Mouse (Mus musculus): ENCODE data around the gene Gm21083. TPM values are rescaled to one million over a fixed set of nuclear protein-coding genes. Genes with fewer than 3 reads are reported as not detected.
"Not testable (repeated sequence)": the region's sequence is repeated elsewhere in the genome, so short reads cannot be mapped to it uniquely, and the experiment has no call there.

Gene Gm21083
- 0.18 and 0.33 TPM in 2 replicates for polyA plus RNA-seq (2015; fragmentation: Nextera tagmentation; extraction: Ambion mirVana)

DNA sequence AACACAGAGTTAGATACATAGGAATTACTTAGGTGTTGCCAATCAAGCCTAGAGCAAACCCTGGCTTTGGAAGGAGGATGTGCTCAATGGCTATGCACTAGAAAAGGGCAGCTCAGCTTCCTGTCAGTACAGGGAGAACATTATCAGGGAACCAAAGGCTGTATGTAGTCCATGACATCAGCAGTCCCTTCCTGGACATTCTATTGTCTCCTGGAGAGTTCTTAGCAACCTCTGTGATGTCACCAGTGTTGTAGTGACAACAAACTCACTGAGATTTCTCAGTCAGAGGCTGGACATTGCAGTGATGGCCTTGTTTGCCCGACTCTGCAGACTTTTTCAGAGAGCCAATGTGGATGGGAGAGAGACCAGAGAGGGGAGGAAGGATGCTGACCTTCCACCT is at the start of gene Gm21083:
Gene Gm21083, plus strand, starts transcription at position 301 of the 400 bp plus-strand sequence.
- H3K4me3 ChIP-seq; H3K4me2 ChIP-seq (replicated peaks); H3K27me3 ChIP-seq; ATAC-seq (ENCODE audit: low FRiP score, low read depth); H3K27ac ChIP-seq; H3K9ac ChIP-seq; H3K4me1 ChIP-seq; H3K9me3 ChIP-seq; H3K36me3 ChIP-seq: not testable (repeated sequence)
- no CpG with 5 or more reads among the region's 1 CpGs for WGBS

DNA sequence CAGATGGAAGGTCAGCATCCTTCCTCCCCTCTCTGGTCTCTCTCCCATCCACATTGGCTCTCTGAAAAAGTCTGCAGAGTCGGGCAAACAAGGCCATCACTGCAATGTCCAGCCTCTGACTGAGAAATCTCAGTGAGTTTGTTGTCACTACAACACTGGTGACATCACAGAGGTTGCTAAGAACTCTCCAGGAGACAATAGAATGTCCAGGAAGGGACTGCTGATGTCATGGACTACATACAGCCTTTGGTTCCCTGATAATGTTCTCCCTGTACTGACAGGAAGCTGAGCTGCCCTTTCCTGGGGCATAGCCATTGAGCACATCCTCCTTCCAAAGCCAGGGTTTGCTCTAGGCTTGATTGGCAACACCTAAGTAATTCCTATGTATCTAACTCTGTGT is 48.0 kb upstream of the Gm21083 start, which contains the start of gene Gm21190:
Gene Gm21190, minus strand, starts transcription at position 101 of the 400 bp plus-strand sequence.
- H3K4me3 ChIP-seq; H3K9ac ChIP-seq; H3K36me3 ChIP-seq; H3K27ac ChIP-seq; H3K27me3 ChIP-seq; H3K4me1 ChIP-seq; H3K4me2 ChIP-seq (replicated peaks); ATAC-seq (ENCODE audit: low FRiP score, low read depth): not testable (repeated sequence)
- H3K9me3 ChIP-seq, result peaks cover 21% of the 10 kb centered on the region
- 38% methylated on average over 1 of the region's 1 CpGs for WGBS

- H3K4me2 ChIP-seq (replicated peaks); H3K27me3 ChIP-seq; H3K9ac ChIP-seq; ATAC-seq (ENCODE audit: low FRiP score, low read depth); H3K4me3 ChIP-seq; H3K4me1 ChIP-seq; H3K27ac ChIP-seq; H3K36me3 ChIP-seq: not testable (repeated sequence)
- WGBS, result 74% methylated on average over 6 of the region's 6 CpGs
- H3K9me3 ChIP-seq, result peaks cover 17% of the 10 kb centered on the region
These were observed 28.5 kb upstream of the Gm21083 start for GRCm38 (mm10) chr5:15548642-15549041.

DNA sequence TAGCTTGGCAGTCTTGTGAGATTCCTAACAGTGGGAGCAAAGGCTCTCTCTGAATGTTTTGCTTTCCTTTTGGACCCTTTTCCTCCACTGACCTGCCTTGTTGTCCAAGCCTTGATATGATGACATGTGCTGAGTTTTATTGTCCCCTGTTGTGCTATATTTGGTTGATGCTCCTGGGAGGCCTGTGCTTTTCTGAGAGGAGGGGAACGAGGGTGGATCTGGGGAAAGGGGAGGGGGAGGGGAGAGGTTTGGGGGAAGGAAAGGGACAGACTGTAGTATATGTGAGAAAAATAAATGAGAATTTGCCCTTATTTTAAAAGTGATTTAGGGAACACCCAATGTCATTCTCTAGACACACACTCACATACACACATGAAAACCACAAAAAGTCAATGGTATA is 28.0 kb upstream of the Gm21083 start:
- H3K4me3 ChIP-seq; ATAC-seq (ENCODE audit: low FRiP score, low read depth); H3K4me2 ChIP-seq (replicated peaks); H3K27me3 ChIP-seq; H3K9ac ChIP-seq; H3K27ac ChIP-seq; H3K4me1 ChIP-seq; H3K36me3 ChIP-seq: not testable (repeated sequence)
- peaks cover 16% of the 10 kb centered on the region for H3K9me3 ChIP-seq
- WGBS, result 35% methylated on average over 1 of the region's 1 CpGs

GRCm38 (mm10) chr5:15549606-15550005 is 27.5 kb upstream of the Gm21083 start:
- 13% methylated on average over 3 of the region's 3 CpGs for WGBS
- not testable (repeated sequence) for H3K4me2 ChIP-seq (replicated peaks); H3K27ac ChIP-seq; H3K4me1 ChIP-seq; H3K36me3 ChIP-seq; H3K9ac ChIP-seq; ATAC-seq (ENCODE audit: low FRiP score, low read depth); H3K4me3 ChIP-seq; H3K27me3 ChIP-seq
- H3K9me3 ChIP-seq, result peaks cover 16% of the 10 kb centered on the region

DNA sequence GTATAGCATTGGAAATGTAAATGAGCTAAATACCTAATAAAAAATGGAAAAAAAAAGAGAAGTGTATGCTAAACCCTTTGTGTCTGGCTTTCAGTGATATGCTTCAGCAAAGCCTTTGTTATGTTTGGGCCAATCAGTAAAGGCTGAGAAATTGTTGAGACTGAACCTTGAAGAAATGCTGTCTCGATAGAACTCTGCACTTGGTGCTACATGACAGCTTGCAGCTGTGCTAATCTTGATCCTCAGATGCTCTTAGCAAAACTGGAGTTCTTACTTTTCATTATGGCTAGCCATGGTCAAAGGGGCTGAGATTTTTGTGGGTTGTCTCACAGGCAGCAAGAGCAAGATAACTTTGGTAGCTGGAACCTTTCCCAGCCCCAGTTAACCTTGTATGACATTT is 18.5 kb upstream of the Gm21083 start:
- H3K9ac ChIP-seq; H3K4me1 ChIP-seq; H3K27me3 ChIP-seq; H3K27ac ChIP-seq; H3K36me3 ChIP-seq; ATAC-seq (ENCODE audit: low FRiP score, low read depth); H3K4me3 ChIP-seq; H3K4me2 ChIP-seq (replicated peaks): not testable (repeated sequence)
- H3K9me3 ChIP-seq, result peaks cover 21% of the 10 kb centered on the region
- WGBS, result 65% methylated on average over 1 of the region's 1 CpGs

DNA sequence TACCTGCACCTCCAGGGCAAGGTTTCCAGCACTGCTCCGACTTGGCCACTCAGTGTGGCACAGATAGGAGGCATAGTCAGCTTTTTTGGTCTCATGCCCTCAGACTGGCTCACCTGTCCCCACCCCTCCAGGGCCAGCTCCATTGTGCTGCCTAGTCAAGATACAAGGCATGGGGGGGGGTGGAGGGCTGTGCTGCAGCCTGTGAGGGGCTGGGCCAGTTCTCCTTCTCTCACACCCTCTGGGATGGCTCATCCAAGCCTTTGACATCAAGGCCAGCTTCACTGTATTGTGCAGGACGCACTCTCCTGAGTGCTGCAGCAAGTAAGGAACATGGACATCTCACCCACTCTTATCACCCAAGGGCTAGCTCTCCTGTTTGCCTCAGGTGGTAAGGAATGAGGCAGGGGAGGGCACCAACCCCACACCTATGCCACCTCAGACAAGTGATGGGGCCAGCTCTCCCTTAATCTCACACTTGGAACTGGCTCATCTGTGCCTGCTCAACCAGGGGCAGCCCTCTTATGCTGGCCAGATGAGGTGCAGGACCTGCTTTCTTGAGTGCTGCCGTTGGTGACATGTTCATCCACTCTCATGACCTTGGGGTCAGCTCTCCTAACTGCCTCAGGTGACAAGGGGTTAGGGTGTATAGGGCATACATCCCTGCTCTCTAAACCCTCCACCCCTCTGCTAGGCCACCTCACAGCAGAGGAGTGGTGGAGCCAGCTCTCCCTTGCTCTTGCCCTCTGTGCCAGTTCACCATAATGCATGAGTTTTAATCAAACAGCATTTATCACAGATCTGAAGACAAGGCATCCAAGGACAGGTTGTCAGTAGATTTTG is 15.5 kb upstream of the Gm21083 start:
- not testable (repeated sequence) for H3K27me3 ChIP-seq; H3K36me3 ChIP-seq; H3K4me3 ChIP-seq; H3K9ac ChIP-seq; H3K27ac ChIP-seq; H3K4me2 ChIP-seq (replicated peaks); H3K4me1 ChIP-seq
- peak; percentile 51 for ATAC-seq (ENCODE audit: low FRiP score, low read depth)
- WGBS, result 82% methylated on average over 3 of the region's 3 CpGs
- peaks cover 18% of the 10 kb centered on the region for H3K9me3 ChIP-seq

DNA sequence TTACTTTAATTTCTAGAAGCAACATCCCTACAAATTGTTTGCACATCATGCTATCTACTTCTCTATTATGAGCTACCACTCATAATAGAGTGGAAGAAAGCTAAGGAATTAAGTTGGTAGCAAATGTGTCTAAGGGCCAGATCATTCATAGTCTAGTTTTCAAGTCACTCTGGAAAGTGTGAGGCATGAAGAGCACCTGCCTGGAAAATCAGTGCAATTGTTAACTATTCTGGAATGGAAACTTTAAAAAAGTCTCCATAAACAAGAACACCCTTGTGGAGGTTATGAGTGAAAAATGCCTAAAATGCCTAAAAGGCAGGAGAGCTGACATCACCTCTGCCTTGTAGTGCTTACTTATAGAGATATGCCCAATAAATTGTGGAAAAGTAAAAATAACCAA is 3.4 kb upstream of the Gm21083 start:
- not testable (repeated sequence) for H3K9ac ChIP-seq; H3K4me2 ChIP-seq (replicated peaks); H3K27ac ChIP-seq; H3K4me1 ChIP-seq; H3K27me3 ChIP-seq; ATAC-seq (ENCODE audit: low FRiP score, low read depth); H3K9me3 ChIP-seq; H3K36me3 ChIP-seq; H3K4me3 ChIP-seq

DNA sequence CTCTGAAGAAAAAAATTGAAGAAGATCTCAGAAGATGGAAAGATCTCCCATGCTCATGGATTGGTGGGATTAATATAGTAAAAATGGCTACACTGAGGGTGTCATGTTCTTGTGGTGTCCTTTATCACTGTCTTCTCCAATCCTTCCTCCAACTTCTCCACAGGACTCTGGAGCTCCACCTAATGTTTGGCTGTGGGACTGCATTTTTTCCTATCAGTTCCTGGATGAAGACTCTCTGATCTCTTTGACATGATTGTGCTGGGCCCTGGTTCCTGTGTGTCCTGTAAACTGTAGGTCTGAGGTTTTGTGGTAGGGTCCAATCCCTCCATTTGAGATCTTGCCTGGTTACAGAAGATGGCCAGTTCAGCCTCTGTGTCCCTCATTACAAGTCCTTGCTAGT is 9.2 kb downstream of the Gm21083 start:
- H3K9me3 ChIP-seq; H3K4me3 ChIP-seq; H3K4me2 ChIP-seq (replicated peaks); H3K27me3 ChIP-seq; ATAC-seq (ENCODE audit: low FRiP score, low read depth); H3K4me1 ChIP-seq; H3K36me3 ChIP-seq; H3K9ac ChIP-seq; H3K27ac ChIP-seq: not testable (repeated sequence)

GRCm38 (mm10) chr5:15588291-15588690 is 11.2 kb downstream of the Gm21083 start:
- ATAC-seq (ENCODE audit: low FRiP score, low read depth); H3K36me3 ChIP-seq; H3K27ac ChIP-seq; H3K4me3 ChIP-seq; H3K27me3 ChIP-seq; H3K9ac ChIP-seq; H3K4me2 ChIP-seq (replicated peaks); H3K9me3 ChIP-seq; H3K4me1 ChIP-seq: not testable (repeated sequence)
- 34% methylated on average over 6 of the region's 6 CpGs for WGBS

DNA sequence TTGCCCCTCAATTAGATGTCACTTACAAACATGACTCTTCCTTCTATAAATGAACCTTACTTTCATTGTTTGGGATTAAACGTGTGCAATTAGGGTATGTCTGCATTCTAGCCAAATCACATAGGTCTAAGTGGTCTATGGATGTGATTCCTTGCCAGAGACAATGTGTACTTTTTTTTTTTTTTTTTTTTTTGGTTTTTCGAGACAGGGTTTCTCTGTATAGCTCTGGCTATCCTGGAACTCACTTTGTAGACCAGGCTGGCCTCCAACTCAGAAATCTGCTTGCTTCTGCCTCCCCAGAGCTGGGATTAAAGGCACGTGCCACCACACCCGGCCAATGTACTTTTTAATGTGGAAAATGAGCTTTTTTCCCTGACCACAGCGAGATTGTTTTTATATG is 13.5 kb downstream of the Gm21083 start:
- H3K9ac ChIP-seq; H3K9me3 ChIP-seq; H3K4me1 ChIP-seq; H3K4me3 ChIP-seq; H3K36me3 ChIP-seq; H3K27ac ChIP-seq; H3K27me3 ChIP-seq; H3K4me2 ChIP-seq (replicated peaks): not testable (repeated sequence)
- peak; percentile 61; the same call in 1 of the 2 replicates for ATAC-seq (ENCODE audit: low FRiP score, low read depth)
- WGBS, result 53% methylated on average over 5 of the region's 5 CpGs

GRCm38 (mm10) chr5:15591577-15591976 is 14.4 kb downstream of the Gm21083 start:
- H3K9me3 ChIP-seq; H3K36me3 ChIP-seq; H3K27ac ChIP-seq; H3K4me2 ChIP-seq (replicated peaks); H3K9ac ChIP-seq; H3K4me3 ChIP-seq; H3K4me1 ChIP-seq; H3K27me3 ChIP-seq; ATAC-seq (ENCODE audit: low FRiP score, low read depth): not testable (repeated sequence)
- WGBS, result 71% methylated on average over 2 of the region's 2 CpGs

- not testable (repeated sequence) for H3K9ac ChIP-seq; H3K4me1 ChIP-seq; H3K4me2 ChIP-seq (replicated peaks); H3K4me3 ChIP-seq; H3K27ac ChIP-seq; H3K36me3 ChIP-seq; ATAC-seq (ENCODE audit: low FRiP score, low read depth); H3K27me3 ChIP-seq
- peaks cover 20% of the 10 kb centered on the region for H3K9me3 ChIP-seq
These were observed 21.7 kb downstream of the Gm21083 start for GRCm38 (mm10) chr5:15598831-15599230.
